Mouse (Mus musculus) ES-CJ7 (cell line): ENCODE results near the gene Dclk1.

Experiments used
- DNase-seq: peaks from one replicate; pipeline ENCODE4 v3.0.0; 2011; ENCODE audit warnings: low read depth, low spot score

Dclk1 gene

GRCm38 (mm10) chr3:55333511-55333910 lies 91.3 kb downstream of the Dclk1 start:
- no peak for DNase-seq

- DNase-seq: no peak
Observed at GRCm38 (mm10) chr3:55336895-55337294, 94.7 kb downstream of the Dclk1 start.

GRCm38 (mm10) chr3:55337671-55338070 lies 95.5 kb downstream of the Dclk1 start:
- DNase-seq: no peak

- no peak for DNase-seq
Observed at GRCm38 (mm10) chr3:55342445-55342844, 100.3 kb downstream of the Dclk1 start.

GRCm38 (mm10) chr3:55347371-55348025 lies 105.3 kb downstream of the Dclk1 start:
- no peak for DNase-seq

GRCm38 (mm10) chr3:55348026-55348390 lies 105.8 kb downstream of the Dclk1 start:
- DNase-seq: no peak

GRCm38 (mm10) chr3:55350194-55350593 lies 108.0 kb downstream of the Dclk1 start:
- no peak for DNase-seq

GRCm38 (mm10) chr3:55351281-55352052 lies 109.3 kb downstream of the Dclk1 start:
- peak; percentile 8 for DNase-seq

- DNase-seq: no peak
Observed at GRCm38 (mm10) chr3:55352529-55352928, 110.4 kb downstream of the Dclk1 start.

GRCm38 (mm10) chr3:55353169-55353568 lies 111.0 kb downstream of the Dclk1 start:
- DNase-seq: no peak

GRCm38 (mm10) chr3:55353909-55354511 lies 111.8 kb downstream of the Dclk1 start:
- no peak for DNase-seq

GRCm38 (mm10) chr3:55354765-55355164 lies 112.6 kb downstream of the Dclk1 start:
- peak; percentile 58 for DNase-seq

GRCm38 (mm10) chr3:55358486-55358885 lies 116.3 kb downstream of the Dclk1 start:
- no peak for DNase-seq

- DNase-seq: no peak
Observed at GRCm38 (mm10) chr3:55360836-55361235, 118.7 kb downstream of the Dclk1 start.

- DNase-seq: no peak
Observed at GRCm38 (mm10) chr3:55367166-55367565, 125.0 kb downstream of the Dclk1 start.

GRCm38 (mm10) chr3:55369156-55369555 lies 127.0 kb downstream of the Dclk1 start:
- DNase-seq: no peak

GRCm38 (mm10) chr3:55373689-55374088 lies 131.5 kb downstream of the Dclk1 start:
- peak; percentile 59 for DNase-seq

GRCm38 (mm10) chr3:55378591-55378990 lies 136.4 kb downstream of the Dclk1 start:
- DNase-seq: no peak

GRCm38 (mm10) chr3:55380471-55380870 lies 138.3 kb downstream of the Dclk1 start:
- DNase-seq: no peak

- DNase-seq: no peak
Observed at GRCm38 (mm10) chr3:55392605-55393004, 150.4 kb downstream of the Dclk1 start.

GRCm38 (mm10) chr3:55393549-55393948 lies 151.4 kb downstream of the Dclk1 start:
- DNase-seq: no peak

- no peak for DNase-seq
Observed at GRCm38 (mm10) chr3:55396792-55397191, 154.6 kb downstream of the Dclk1 start.
